In genomic region chr4:116150156-116150861, GRCm38 (mm10) we compare ENCODE assay signal across 8 mouse cellular contexts. TPM values are rescaled to one million over a fixed set of nuclear protein-coding genes. Genes with fewer than 3 reads are reported as not detected.
DNase-seq lines count a peak whose midpoint lies in the region; ATAC-seq and TF ChIP-seq lines count a peak whose summit lies in the region.

No protein-coding gene starts in this region.

- peak; percentile 86 for TF ChIP-seq POLR2A in cerebellum, adult 2 months (IDR thresholded peaks at IDR 0.05; ENCODE audit: borderline replicate concordance, insufficient read depth, low read length)

- H3K9ac ChIP-seq in forebrain, embryonic 16.5 days (replicated peaks; ENCODE audit: low read depth, low read length): peak overlapping the region; percentile 97

- no peak for TF ChIP-seq CTCF in cerebellum, adult 2 months (IDR thresholded peaks at IDR 0.05; ENCODE audit: borderline replicate concordance, insufficient read depth, low read depth, low read length)

- DNase-seq in frontal cortex, postnatal 14 days (ENCODE audit: low spot score in 2 of 2): no peak
- peak; percentile 72 to 76 for DNase-seq in cerebellum, adult 2 months
- peak; percentile 77 for DNase-seq in hindbrain, embryonic 10.5 days (ENCODE audit: low spot score)
- DNase-seq in left cerebral cortex, postnatal 4 days: peak; percentile 64
- peak; percentile 66 for DNase-seq in right cerebral cortex, postnatal 25 days

- under 1% methylated on average over 65 of the region's 73 CpGs for WGBS in cerebellum, adult 2 months
- WGBS in forebrain, embryonic 16.5 days: 0% methylated on average over 50 of the region's 73 CpGs
- WGBS in hindbrain, embryonic 10.5 days: under 1% methylated on average over 73 of the region's 73 CpGs

- H3K27ac ChIP-seq in cerebellum, adult 2 months (ENCODE audit: insufficient read depth, low read length): peak overlapping the region; percentile 97
- H3K27ac ChIP-seq in forebrain, embryonic 16.5 days (ENCODE audit: low read length): peak overlapping the region; percentile 82
- H3K27ac ChIP-seq in hindbrain, embryonic 10.5 days: peak overlapping the region; percentile 97

- H3K27me3 ChIP-seq in cerebellum, adult 2 months (ENCODE audit: control insufficient read depth, insufficient read depth, low read length): no peaks in the 10 kb centered on the region
- no peaks in the 10 kb centered on the region for H3K27me3 ChIP-seq in forebrain, embryonic 16.5 days (replicated peaks; ENCODE audit: control insufficient read depth, insufficient read depth, low read length)
- H3K27me3 ChIP-seq in hindbrain, embryonic 10.5 days (ENCODE audit: insufficient read depth, poor library complexity, severe bottlenecking): no peaks in the 10 kb centered on the region; the same call in 1 of the 2 replicates

- no peaks in the 10 kb centered on the region for H3K9me3 ChIP-seq in forebrain, embryonic 16.5 days (ENCODE audit: control insufficient read depth, low read length)
- no peaks in the 10 kb centered on the region for H3K9me3 ChIP-seq in hindbrain, embryonic 10.5 days

- peak; percentile 82 for ATAC-seq in frontal cortex, adult (ENCODE audit: low TSS enrichment)
- ATAC-seq in forebrain, embryonic 16.5 days: peak; percentile 94
- peak; percentile 66 for ATAC-seq in megakaryocyte-erythroid progenitor cell, adult 5-6 weeks (replicated peaks; ENCODE audit: low FRiP score, low TSS enrichment, poor library complexity, severe bottlenecking)

- peak overlapping the region; percentile 86 for H3K4me2 ChIP-seq in forebrain, embryonic 16.5 days (ENCODE audit: low read length)

- peaks cover 27% of the 10 kb centered on the region for H3K36me3 ChIP-seq in forebrain, embryonic 16.5 days (ENCODE audit: control insufficient read depth, insufficient read depth)
- peaks cover 37% of the 10 kb centered on the region for H3K36me3 ChIP-seq in hindbrain, embryonic 10.5 days

- intact Hi-C loops in left cerebral cortex, postnatal 4 days (cut with DNase I): no loop called here

- peak overlapping the region; percentile 97 for H3K4me3 ChIP-seq in cerebellum, adult 2 months (replicated peaks; ENCODE audit: insufficient read depth, low read depth, low read length)
- peak overlapping the region; percentile 87 for H3K4me3 ChIP-seq in forebrain, embryonic 16.5 days (replicated peaks; ENCODE audit: low read length)
- H3K4me3 ChIP-seq in hindbrain, embryonic 10.5 days: peak overlapping the region; percentile 81

- H3K4me1 ChIP-seq in cerebellum, adult 2 months (ENCODE audit: control insufficient read depth, insufficient read depth, low read length): peaks cover 18% of the 10 kb centered on the region
- peaks cover 15% of the 10 kb centered on the region for H3K4me1 ChIP-seq in forebrain, embryonic 16.5 days (replicated peaks; ENCODE audit: control insufficient read depth, insufficient read depth, low read length)
- H3K4me1 ChIP-seq in hindbrain, embryonic 10.5 days (replicated peaks): peaks cover 21% of the 10 kb centered on the region

RNA-seq across cellular contexts. Expression of gene Lurap1, which starts 0.8 kb away (rescaled TPM):
- 42.5 and 45.3 TPM in 2 replicates for polyA plus RNA-seq in cerebellum, adult 2 months (2012; rRNA removed)
- 2.6 and 2.7 TPM in 2 replicates for polyA plus RNA-seq in forebrain, embryonic 16.5 days (2015; fragmentation: Nextera tagmentation; extraction: Ambion mirVana)
- polyA plus RNA-seq in hindbrain, embryonic 10.5 days (2016; fragmentation: Nextera tagmentation; extraction: Ambion mirVana): 2.1 and 2.2 TPM in 2 replicates
- total RNA-seq in left cerebral cortex, postnatal 4 days (2021): 10 to 100 TPM; 18.5 to 21.1 TPM
- not detected in 2 replicates for total RNA-seq in megakaryocyte-erythroid progenitor cell, adult 5-6 weeks (2014; fragmentation: Nextera tagmentation)
- 0.14 and 0.15 TPM in 2 replicates for total RNA-seq in megakaryocyte-erythroid progenitor cell, adult 5-6 weeks (2017)

RNA-seq across cellular contexts. Expression of gene Tspan1, which starts 17.1 kb away (rescaled TPM):
- polyA plus RNA-seq in cerebellum, adult 2 months (2012; rRNA removed): 0.47 and 0.67 TPM in 2 replicates
- polyA plus RNA-seq in forebrain, embryonic 16.5 days (2015; fragmentation: Nextera tagmentation; extraction: Ambion mirVana): 0.10 and 0.19 TPM in 2 replicates
- polyA plus RNA-seq in hindbrain, embryonic 10.5 days (2016; fragmentation: Nextera tagmentation; extraction: Ambion mirVana): 0.26 TPM in 1 of 2 replicates, not detected in the other
- not detected for total RNA-seq in left cerebral cortex, postnatal 4 days (2021)
- total RNA-seq in megakaryocyte-erythroid progenitor cell, adult 5-6 weeks (2014; fragmentation: Nextera tagmentation): not detected in 2 replicates
- total RNA-seq in megakaryocyte-erythroid progenitor cell, adult 5-6 weeks (2017): not detected in 2 replicates

RNA-seq across cellular contexts. Expression of gene 1700042G07Rik, which starts 22.9 kb away (rescaled TPM):
- not detected in 2 replicates for polyA plus RNA-seq in cerebellum, adult 2 months (2012; rRNA removed)
- polyA plus RNA-seq in forebrain, embryonic 16.5 days (2015; fragmentation: Nextera tagmentation; extraction: Ambion mirVana): not detected in 2 replicates
- polyA plus RNA-seq in hindbrain, embryonic 10.5 days (2016; fragmentation: Nextera tagmentation; extraction: Ambion mirVana): not detected in 2 replicates
- not detected for total RNA-seq in left cerebral cortex, postnatal 4 days (2021)
- not detected in 2 replicates for total RNA-seq in megakaryocyte-erythroid progenitor cell, adult 5-6 weeks (2014; fragmentation: Nextera tagmentation)
- not detected in 2 replicates for total RNA-seq in megakaryocyte-erythroid progenitor cell, adult 5-6 weeks (2017)

RNA-seq across cellular contexts. Expression of gene Gm49337, which starts 22.9 kb away (rescaled TPM):
- polyA plus RNA-seq in cerebellum, adult 2 months (2012; rRNA removed): not detected in 2 replicates
- polyA plus RNA-seq in forebrain, embryonic 16.5 days (2015; fragmentation: Nextera tagmentation; extraction: Ambion mirVana): not detected in 2 replicates
- not detected in 2 replicates for polyA plus RNA-seq in hindbrain, embryonic 10.5 days (2016; fragmentation: Nextera tagmentation; extraction: Ambion mirVana)
- total RNA-seq in left cerebral cortex, postnatal 4 days (2021): 1 to 10 TPM; 1.9 to 3.1 TPM
- not detected in 2 replicates for total RNA-seq in megakaryocyte-erythroid progenitor cell, adult 5-6 weeks (2014; fragmentation: Nextera tagmentation)
- total RNA-seq in megakaryocyte-erythroid progenitor cell, adult 5-6 weeks (2017): not detected in 2 replicates

RNA-seq across cellular contexts. Expression of gene Pomgnt1, which starts 26.7 kb away (rescaled TPM):
- 71.7 and 76.4 TPM in 2 replicates for polyA plus RNA-seq in cerebellum, adult 2 months (2012; rRNA removed)
- 61.5 and 67.3 TPM in 2 replicates for polyA plus RNA-seq in forebrain, embryonic 16.5 days (2015; fragmentation: Nextera tagmentation; extraction: Ambion mirVana)
- polyA plus RNA-seq in hindbrain, embryonic 10.5 days (2016; fragmentation: Nextera tagmentation; extraction: Ambion mirVana): 51.9 and 55.0 TPM in 2 replicates
- total RNA-seq in left cerebral cortex, postnatal 4 days (2021): 10 to 100 TPM; 78.4 to 83.7 TPM
- 26.4 and 31.7 TPM in 2 replicates for total RNA-seq in megakaryocyte-erythroid progenitor cell, adult 5-6 weeks (2014; fragmentation: Nextera tagmentation)
- 15.0 and 26.1 TPM in 2 replicates for total RNA-seq in megakaryocyte-erythroid progenitor cell, adult 5-6 weeks (2017)

Comparison
In these comparisons a context has a peak if more than half of its experiments do, and no peak if none do; other contexts are left out.
1. DNase-seq: peak in cerebellum, adult 2 months (2 of 2), hindbrain, embryonic 10.5 days (single experiment), left cerebral cortex, postnatal 4 days (single experiment) and right cerebral cortex, postnatal 25 days (single experiment); none in frontal cortex, postnatal 14 days (0 of 2).
2. RNA of gene Lurap1, which starts 0.8 kb away (polyA plus RNA-seq): 42.5 to 45.3 TPM in cerebellum, adult 2 months; 2.6 to 2.7 TPM in forebrain, embryonic 16.5 days and 2.1 to 2.2 TPM in hindbrain, embryonic 10.5 days; every median in the first group is over 10 times any median in the second.
3. Peak in every context shown above with its lines, with median percentiles within 50 percentile points of each other: ATAC-seq, H3K27ac ChIP-seq and H3K4me3 ChIP-seq.